Mouse (Mus musculus) small intestine, adult 2 months (tissue): ENCODE results near the gene Gjb3.

Experiments used
- CTCF ChIP-seq: fragments of 200-500 bp; IDR thresholded peaks from 2 replicates; pipeline ENCODE4 v1.5.1; 2012; ENCODE audit warnings: low read depth, mild to moderate bottlenecking, control low read depth, inconsistent platforms, low read length, moderate library complexity, mixed read lengths; ENCODE audit not compliant: insufficient replicate concordance, insufficient read length; ENCODE audit errors: extremely low read depth
- POLR2A ChIP-seq: fragments of 200-500 bp; IDR thresholded peaks from 2 replicates; pipeline ENCODE4 v1.6.1; 2012; ENCODE audit warnings: low read depth, mild to moderate bottlenecking, control low read depth, inconsistent platforms, low read length, moderate library complexity

DNA sequence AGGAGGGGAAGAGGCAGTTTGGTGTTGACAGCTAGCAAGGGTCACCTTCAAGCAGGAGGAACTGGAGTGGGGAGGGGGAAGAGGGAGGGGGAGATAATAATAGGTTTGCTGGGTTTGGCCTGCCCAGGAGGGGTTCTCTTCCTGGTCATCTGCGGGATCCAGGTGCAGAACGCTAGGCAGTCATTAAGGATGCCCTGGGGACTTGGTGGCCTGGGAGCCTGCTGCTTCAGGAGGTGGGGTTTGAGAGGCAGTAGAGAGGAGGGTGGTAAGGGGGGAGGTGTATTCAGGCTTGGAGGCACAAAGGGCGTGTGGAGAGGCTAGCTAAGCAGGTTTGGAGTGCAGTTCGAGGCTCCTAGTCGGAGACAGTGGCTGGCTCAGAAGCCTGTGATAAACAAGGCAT is 34.8 kb upstream of the Gjb3 start:
- TF ChIP-seq CTCF (no peak), POLR2A (no peak)
